Mouse (Mus musculus) liver, embryonic 14.5 days (tissue): ENCODE results near the gene Mid1. TPM values are rescaled to one million over a fixed set of nuclear protein-coding genes. Genes with fewer than 3 reads are reported as not detected.

Source experiments
- ATAC-seq: fragments of 200-750 bp; cut with Nextera tagmentation; 2 replicates; pipeline ENCODE4 v1.8.0; 2017; ENCODE audit warnings: moderate number of reproducible peaks, mild to moderate bottlenecking, moderate library complexity; ENCODE audit not compliant: insufficient read depth
- DNase-seq, 3 experiments: peaks; one replicate each; pipeline ENCODE4 v3.0.0-alpha.2; 2012 to 2013; ENCODE audit warnings: low read depth in 3 of 3, low spot score in 3 of 3
- H3K27ac ChIP-seq: fragments of 300-500 bp; sonication (generic); 2 replicates; pipeline ENCODE4 v1.5.1; 2014; ENCODE audit warnings: moderate library complexity, mild to moderate bottlenecking, control low read depth, inconsistent platforms
- H3K27me3 ChIP-seq: fragments of 300-500 bp; sonication (generic); 2 replicates; pipeline ENCODE4 v1.6.1; 2014; ENCODE audit warnings: mild to moderate bottlenecking, low read length, moderate library complexity; ENCODE audit not compliant: control insufficient read depth, insufficient read depth
- H3K36me3 ChIP-seq: fragments of 300-500 bp; sonication (generic); replicated peaks from 2 replicates; pipeline ENCODE4 v1.6.1; 2014; ENCODE audit warnings: low read depth; ENCODE audit not compliant: control insufficient read depth, insufficient read depth
- H3K4me1 ChIP-seq, 2 experiments: fragments of 200-500 bp in 1 of 2; fragments of 300-500 bp in 1 of 2; sonication (generic) in 1 of 2; replicated peaks; 2 replicates each; pipeline ENCODE4 v1.6.1; 2012 to 2014; ENCODE audit warnings: antibody characterized with exemption in 1 of 2, inconsistent platforms in 1 of 2, low read length in 1 of 2; ENCODE audit not compliant: control insufficient read depth in 2 of 2, insufficient read depth in 2 of 2
- H3K4me2 ChIP-seq: fragments of 300-500 bp; sonication (generic); 2 replicates; pipeline ENCODE4 v1.6.1; 2014; ENCODE audit warnings: low read depth, mild to moderate bottlenecking, control low read depth, moderate library complexity
- H3K4me3 ChIP-seq, 2 experiments: fragments of 200-500 bp in 1 of 2; fragments of 300-500 bp in 1 of 2; sonication (generic) in 1 of 2; 2 replicates each; pipeline ENCODE4 v1.5.1; 2012 to 2014; ENCODE audit warnings: low read depth in 2 of 2, low read length in 2 of 2, mild to moderate bottlenecking in 2 of 2, control low read depth in 1 of 2, inconsistent platforms in 1 of 2, moderate library complexity in 1 of 2; ENCODE audit not compliant: insufficient read depth in 1 of 2
- H3K9ac ChIP-seq: fragments of 300-500 bp; sonication (generic); replicated peaks from 2 replicates; pipeline ENCODE4 v1.6.1; 2014; ENCODE audit warnings: mild to moderate bottlenecking, control low read depth, moderate library complexity
- H3K9me3 ChIP-seq: fragments of 300-500 bp; sonication (generic); 2 replicates; pipeline ENCODE4 v1.6.1; 2016; ENCODE audit warnings: low read length, mixed read lengths; ENCODE audit not compliant: control insufficient read depth
- CTCF ChIP-seq: IDR thresholded peaks from 2 replicates; pipeline ENCODE4 v1.5.1; 2016; ENCODE audit warnings: antibody characterized with exemption, low read depth, control low read depth
- EP300 ChIP-seq: IDR thresholded peaks from 2 replicates; pipeline ENCODE4 v1.6.1; 2016; ENCODE audit warnings: antibody characterized with exemption, low read depth
- WGBS: fragments of 180-500 bp; shearing (Covaris S2); extraction: QIAGEN DNeasy Blood & Tissue Kit; methylation state at CpG from one replicate; pipeline ENCODE4 v1.1.7; 2014; ENCODE audit not compliant: insufficient replicate concordance; 5-methylcytosine and 5-hydroxymethylcytosine counted together
- polyA plus RNA-seq, 2 experiments: library from polyadenylated mRNA; depleted of rRNA in 1 of 2; stranded (reverse) in 1 of 2; unstranded in 1 of 2; fragments of >200 nt; fragmentation: Nextera tagmentation in 1 of 2; extraction: Ambion mirVana in 1 of 2; gene quantifications; 2 replicates each; pipeline versions ENCODE4 v1.2.1 to v1.2.3; 2012 to 2014

Mid1 gene
- polyA plus RNA-seq, 2 experiments, result 1.1 to 1.2 TPM

- Histone ChIP-seq H3K9ac (no peak overlapping the region), H3K4me3 (no peak overlapping the region), H3K4me1 (no peaks in the 10 kb centered on the region), H3K4me2 (no peak overlapping the region), H3K27ac (no peak overlapping the region), H3K27me3 (no peaks in the 10 kb centered on the region), H3K9me3 (no peaks in the 10 kb centered on the region), H3K36me3 (no peaks in the 10 kb centered on the region)
- no peak for ATAC-seq
- no peak for DNase-seq
- TF ChIP-seq CTCF, result no peak
- no peak for TF ChIP-seq EP300
- 59% methylated on average over 3 of the region's 3 CpGs for WGBS
Observed at GRCm38 (mm10) chrX:169758001-169758400, 73.0 kb downstream of the Mid1 start.

GRCm38 (mm10) chrX:169779535-169779934 is 94.5 kb downstream of the Mid1 start, which contains the start of gene 4933400A11Rik:
TSS of gene 4933400A11Rik (minus strand) at chrX:169779635.
- Histone ChIP-seq H3K4me1 (no peaks in the 10 kb centered on the region), H3K27ac (no peak within 1 kb of the TSS), H3K9me3 (no peaks in the 10 kb centered on the region), H3K4me2 (no peak within 1 kb of the TSS), H3K36me3 (no peaks in the 10 kb centered on the region), H3K9ac (no peak within 1 kb of the TSS), H3K4me3 (no peak within 1 kb of the TSS), H3K27me3 (no peaks in the 10 kb centered on the region)
- WGBS, result 56% methylated on average over 3 of the region's 3 CpGs
- no peak for DNase-seq
- ATAC-seq, result no peak
- TF ChIP-seq EP300 (no peak), CTCF (no peak)

- DNase-seq, result no peak
- no peak overlapping the region for H3K9ac ChIP-seq
- no peaks in the 10 kb centered on the region for H3K9me3 ChIP-seq
- no peak overlapping the region for H3K27ac ChIP-seq
- no peaks in the 10 kb centered on the region for H3K4me1 ChIP-seq
- H3K36me3 ChIP-seq, result no peaks in the 10 kb centered on the region
- 67% methylated on average over 5 of the region's 5 CpGs for WGBS
- H3K4me3 ChIP-seq, result no peak overlapping the region
- no peak for TF ChIP-seq CTCF
- TF ChIP-seq EP300, result no peak
- no peaks in the 10 kb centered on the region for H3K27me3 ChIP-seq
- no peak for ATAC-seq
- no peak overlapping the region for H3K4me2 ChIP-seq
Observed at GRCm38 (mm10) chrX:169789702-169790101, 104.7 kb downstream of the Mid1 start.

- Histone ChIP-seq H3K4me2 (no peak overlapping the region), H3K36me3 (no peaks in the 10 kb centered on the region), H3K9me3 (no peaks in the 10 kb centered on the region), H3K9ac (no peak overlapping the region), H3K27me3 (no peaks in the 10 kb centered on the region), H3K27ac (no peak overlapping the region), H3K4me3 (no peak overlapping the region), H3K4me1 (no peaks in the 10 kb centered on the region)
- DNase-seq, result no peak
- WGBS, result 43% methylated on average over 1 of the region's 1 CpGs
- no peak for TF ChIP-seq CTCF
- TF ChIP-seq EP300, result no peak
- no peak for ATAC-seq
Observed at GRCm38 (mm10) chrX:169792879-169793278, 107.9 kb downstream of the Mid1 start.

- no peak overlapping the region for H3K9ac ChIP-seq
- no peak overlapping the region for H3K4me3 ChIP-seq
- H3K4me1 ChIP-seq, result no peaks in the 10 kb centered on the region
- no peak overlapping the region for H3K4me2 ChIP-seq
- no peaks in the 10 kb centered on the region for H3K36me3 ChIP-seq
- H3K27me3 ChIP-seq, result no peaks in the 10 kb centered on the region
- DNase-seq (no peak), ATAC-seq (no peak)
- no peaks in the 10 kb centered on the region for H3K9me3 ChIP-seq
- WGBS, result 68% methylated on average over 4 of the region's 4 CpGs
- TF ChIP-seq CTCF, result no peak
- TF ChIP-seq EP300, result no peak
- H3K27ac ChIP-seq, result no peak overlapping the region
Observed at GRCm38 (mm10) chrX:169794421-169794820, 109.4 kb downstream of the Mid1 start.

GRCm38 (mm10) chrX:169794831-169795311 is 109.9 kb downstream of the Mid1 start:
- H3K4me3 ChIP-seq, result no peak overlapping the region
- no peak overlapping the region for H3K4me2 ChIP-seq
- H3K27me3 ChIP-seq, result no peaks in the 10 kb centered on the region
- H3K36me3 ChIP-seq, result no peaks in the 10 kb centered on the region
- no peak overlapping the region for H3K9ac ChIP-seq
- H3K27ac ChIP-seq, result no peak overlapping the region
- no peaks in the 10 kb centered on the region for H3K4me1 ChIP-seq
- ATAC-seq, result no peak
- no peaks in the 10 kb centered on the region for H3K9me3 ChIP-seq
- TF ChIP-seq CTCF (no peak), EP300 (no peak)
- no peak for DNase-seq
- 22% methylated on average over 7 of the region's 7 CpGs for WGBS
